Mouse (Mus musculus): Measurements from ENCODE around the gene Ninj1.

The Ninj1 gene

GRCm38 (mm10) chr13:49187288-49188218, at the start of gene Ninj1:
TSS of gene Ninj1 (plus strand) at chr13:49187485.
- no peak for DNase-seq (ENCODE audit: low read depth)

- no peak for DNase-seq (ENCODE audit: low read depth)
Observed at GRCm38 (mm10) chr13:49140567-49140966, 46.7 kb upstream of the Ninj1 start.

- DNase-seq (ENCODE audit: low read depth), result no peak
Observed at GRCm38 (mm10) chr13:49142396-49142795, 44.9 kb upstream of the Ninj1 start.

DNA sequence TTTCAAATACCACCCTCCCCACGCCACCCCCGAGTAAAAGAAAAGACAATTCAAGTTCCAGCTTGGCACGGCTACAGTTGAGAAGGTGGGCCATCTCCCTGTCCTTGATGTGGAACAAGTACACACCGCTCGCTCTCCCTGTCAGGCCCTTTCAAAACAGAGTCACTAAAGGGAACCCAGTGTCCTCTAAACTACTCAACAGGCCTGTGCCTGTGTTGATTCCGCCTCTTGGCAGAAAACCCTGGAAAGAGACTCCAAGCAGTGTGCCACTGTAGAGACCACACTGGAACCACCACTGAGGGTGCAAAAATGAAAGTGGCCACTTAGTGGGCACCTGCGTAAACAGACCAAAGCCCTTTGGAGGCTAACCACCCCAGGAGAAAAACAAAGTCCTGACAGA, 44.0 kb upstream of the Ninj1 start:
- no peak for DNase-seq (ENCODE audit: low read depth)

DNA sequence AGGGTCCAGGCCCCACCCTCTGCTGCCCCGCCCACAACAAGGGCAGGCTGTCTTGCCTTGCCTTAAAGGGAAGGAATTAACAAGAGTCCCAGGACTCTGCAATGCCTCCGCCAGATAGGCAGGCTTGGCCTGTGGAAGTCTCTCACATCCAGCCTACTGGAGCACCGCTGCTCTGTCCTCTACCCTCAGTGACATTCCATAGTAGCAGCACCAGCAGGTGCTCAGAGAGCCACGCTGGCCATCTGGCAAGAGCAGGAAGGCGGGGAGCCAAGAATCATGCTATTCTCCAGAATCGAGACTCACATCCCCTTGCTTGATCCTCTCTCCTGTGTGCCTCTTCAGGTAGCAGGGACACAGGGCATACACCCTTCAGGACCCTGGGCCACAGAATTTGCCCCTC, 42.8 kb upstream of the Ninj1 start:
- DNase-seq (ENCODE audit: low read depth), result no peak

- no peak for DNase-seq (ENCODE audit: low read depth)
Observed at GRCm38 (mm10) chr13:49145396-49145795, 41.9 kb upstream of the Ninj1 start.

DNA sequence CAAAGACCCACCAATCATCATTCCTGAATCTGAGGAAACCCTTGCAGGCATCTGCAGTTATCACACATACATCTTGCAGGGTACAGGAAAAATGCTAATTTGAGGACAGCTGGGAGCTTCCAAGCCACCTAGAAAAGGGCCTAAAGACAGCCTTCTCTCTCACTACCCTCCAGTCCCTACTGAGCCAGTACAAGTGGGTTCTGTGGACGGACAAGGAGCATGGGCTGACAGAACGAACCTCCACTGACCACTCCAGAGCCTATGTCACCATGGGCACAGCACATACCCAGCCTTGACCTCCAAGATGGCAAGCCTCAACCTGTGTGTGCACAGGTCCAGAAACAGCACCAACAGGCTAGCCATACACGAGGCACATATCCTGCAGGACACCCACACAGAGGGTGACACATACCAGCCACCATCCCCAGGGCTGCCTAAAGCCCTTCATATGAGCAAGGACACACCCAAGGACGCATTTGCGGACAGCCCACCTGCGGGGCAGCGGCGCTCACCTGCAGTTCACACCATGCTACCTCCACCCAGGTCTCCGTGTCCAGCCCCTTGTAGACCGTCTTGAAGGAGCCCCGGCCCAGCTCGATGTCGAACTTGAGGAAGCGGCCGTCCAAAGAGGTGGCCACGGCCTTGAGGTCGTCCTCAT, 41.1 kb upstream of the Ninj1 start:
- DNase-seq (ENCODE audit: low read depth), result no peak

- DNase-seq (ENCODE audit: low read depth), result no peak
Observed at GRCm38 (mm10) chr13:49146698-49147006, 40.6 kb upstream of the Ninj1 start.

- DNase-seq (ENCODE audit: low read depth), result no peak
Observed at GRCm38 (mm10) chr13:49147007-49147857, 40.1 kb upstream of the Ninj1 start.

DNA sequence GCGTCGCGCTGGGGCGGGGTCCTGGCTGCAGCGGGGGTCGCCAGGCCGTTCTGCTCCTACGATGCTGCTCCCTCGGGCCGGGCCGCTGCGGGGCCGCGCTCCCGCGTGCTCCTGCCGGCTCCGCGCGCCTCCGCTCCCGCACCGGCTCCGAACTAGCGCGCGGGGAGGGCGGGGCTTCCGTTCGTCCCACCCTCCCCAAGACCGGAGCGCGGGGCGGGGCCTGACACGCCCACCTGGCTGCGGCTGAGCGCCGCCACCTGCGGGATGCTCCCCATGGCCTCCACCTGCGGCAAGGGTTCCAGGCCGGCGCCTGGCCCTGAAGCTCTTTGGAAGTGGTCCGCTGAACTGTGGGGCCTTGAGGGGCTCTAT, 39.4 kb upstream of the Ninj1 start, which contains the start of gene Wnk2:
Wnk2 (minus strand) TSS at position 157 of the 369 bp plus-strand sequence.
- no peak for DNase-seq (ENCODE audit: low read depth)

- no peak for DNase-seq (ENCODE audit: low read depth)
Observed at GRCm38 (mm10) chr13:49148687-49149086, 38.6 kb upstream of the Ninj1 start.

DNA sequence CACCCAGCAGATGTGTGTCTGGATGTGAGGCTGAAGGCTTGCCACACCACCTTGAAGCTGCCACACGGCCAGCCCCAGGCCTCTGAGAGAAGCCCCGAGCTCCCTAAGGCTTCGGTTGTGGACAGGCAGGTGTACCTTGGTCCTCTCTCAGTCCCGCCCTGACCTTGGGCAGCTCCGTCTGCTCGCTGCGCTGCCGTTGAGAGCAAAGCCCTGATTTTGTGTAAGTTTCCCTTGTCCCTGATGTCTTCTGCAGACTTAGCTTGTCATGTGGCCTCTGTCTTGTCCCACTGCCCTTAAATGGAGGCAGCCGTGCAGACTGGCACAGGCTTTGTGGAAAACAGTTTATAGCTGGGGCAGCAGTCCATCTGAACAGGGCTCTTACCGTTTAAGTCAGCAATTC, 33.3 kb upstream of the Ninj1 start:
- DNase-seq (ENCODE audit: low read depth), result no peak

DNA sequence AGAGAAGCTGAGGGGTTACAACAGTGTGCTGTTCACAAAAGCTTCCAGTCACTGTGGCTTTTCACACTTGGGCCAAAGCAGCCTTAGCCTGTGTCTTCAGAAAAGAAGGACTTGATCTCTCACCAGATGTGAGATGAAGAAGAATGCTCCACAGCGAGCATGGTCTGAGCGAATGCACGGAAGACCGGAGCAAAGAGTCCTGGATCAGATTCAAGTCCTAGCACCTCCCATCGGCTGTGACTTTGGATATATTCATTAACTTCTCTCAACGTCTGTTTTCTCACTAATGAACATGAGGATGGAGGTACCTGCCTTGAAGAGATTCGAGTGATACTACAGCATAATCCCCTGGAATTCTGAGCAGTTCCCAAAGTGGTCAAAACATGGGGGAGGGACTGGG, 32.7 kb upstream of the Ninj1 start:
- DNase-seq (ENCODE audit: low read depth), result no peak

DNA sequence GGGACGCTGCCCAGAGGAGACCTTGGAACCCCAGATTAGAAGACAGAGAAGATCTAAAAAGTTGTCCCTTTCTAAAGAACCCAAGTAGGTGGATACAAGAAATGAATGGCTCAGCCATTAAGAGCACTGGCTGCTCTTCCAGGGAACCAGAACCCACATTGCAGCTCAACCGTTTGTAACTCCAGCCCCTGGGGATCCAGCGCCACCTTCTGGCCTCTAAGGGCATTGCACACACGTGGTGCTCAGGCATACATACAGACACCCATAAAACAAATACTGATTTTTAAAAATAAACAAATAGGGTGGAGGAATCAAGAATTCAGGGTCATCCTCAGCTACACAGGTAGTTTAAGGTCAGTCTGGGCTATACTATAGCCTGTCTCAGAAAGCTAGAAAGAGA, 30.6 kb upstream of the Ninj1 start:
- DNase-seq (ENCODE audit: low read depth), result no peak

GRCm38 (mm10) chr13:49158040-49158713, 29.1 kb upstream of the Ninj1 start:
- no peak for DNase-seq (ENCODE audit: low read depth)

DNA sequence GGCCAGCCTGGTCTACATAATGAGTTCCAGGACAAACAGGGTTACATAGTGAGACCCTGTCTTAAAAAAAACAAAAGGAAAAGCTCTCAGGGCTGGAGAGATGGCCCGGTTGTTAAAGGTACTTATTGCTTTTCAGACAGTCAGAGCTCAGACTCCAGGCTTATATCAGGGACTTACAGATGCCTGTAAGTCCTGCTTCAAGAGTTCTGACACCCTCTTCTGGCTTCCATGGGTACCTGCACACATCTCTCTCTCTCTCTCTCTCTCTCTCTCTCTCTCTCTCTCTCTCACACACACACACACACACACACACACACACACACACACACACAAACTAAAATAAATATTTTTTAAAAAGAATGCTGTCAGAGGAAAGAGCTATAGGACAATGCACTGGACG, 26.0 kb upstream of the Ninj1 start:
- DNase-seq (ENCODE audit: low read depth), result no peak

DNA sequence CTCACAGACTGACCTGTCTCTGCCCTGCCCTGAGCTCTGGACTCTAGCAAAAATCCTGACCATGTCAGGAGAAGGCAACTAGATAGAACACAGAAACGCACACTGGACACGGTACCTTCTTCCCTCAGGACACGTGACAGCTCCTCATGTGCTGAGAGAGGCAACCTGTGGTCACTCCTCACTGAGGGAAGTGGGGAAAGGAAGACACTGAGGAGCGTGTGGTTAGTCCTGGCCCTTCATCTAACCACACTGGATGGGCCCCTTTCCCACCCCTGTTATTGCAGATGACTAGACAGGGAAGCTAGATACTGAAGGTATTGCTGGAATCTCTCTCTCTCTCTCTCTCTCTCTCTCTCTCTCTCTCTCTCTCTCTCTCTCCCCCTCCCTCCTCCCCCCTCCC, 24.6 kb upstream of the Ninj1 start:
- DNase-seq (ENCODE audit: low read depth), result no peak

- DNase-seq (ENCODE audit: low read depth), result no peak
Observed at GRCm38 (mm10) chr13:49163645-49164044, 23.6 kb upstream of the Ninj1 start.

DNA sequence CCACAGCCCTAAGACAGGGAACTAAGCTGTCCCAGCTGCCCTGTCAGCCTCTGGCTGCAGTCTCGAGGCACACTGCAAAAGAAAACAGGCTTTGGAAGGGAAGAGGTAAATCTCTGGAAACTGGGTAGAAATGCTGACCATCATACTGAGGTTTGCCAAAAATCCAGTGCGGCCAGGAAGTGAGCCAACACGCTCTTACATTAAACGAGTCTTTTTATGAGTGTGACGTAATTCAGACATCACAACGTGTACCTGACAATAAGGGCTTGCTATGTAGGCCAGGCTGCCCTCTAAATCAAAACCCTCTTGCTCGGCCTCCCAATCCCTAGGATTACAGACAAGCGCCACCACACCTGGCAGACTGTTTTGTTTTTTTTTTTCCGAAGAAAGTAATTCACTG, 20.2 kb upstream of the Ninj1 start:
- peak; percentile 65 for DNase-seq (ENCODE audit: low read depth)

- peak; percentile 42 for DNase-seq (ENCODE audit: low read depth)
Observed at GRCm38 (mm10) chr13:49169448-49170207, 17.7 kb upstream of the Ninj1 start.

- DNase-seq (ENCODE audit: low read depth), result no peak
Observed at GRCm38 (mm10) chr13:49170623-49171022, 16.7 kb upstream of the Ninj1 start.

Measured in fibroblast of lung, adult 2 months (primary cell).